Mouse (Mus musculus) hindbrain, embryonic 11.5 days (tissue): ENCODE data around the gene Tardbp. TPM values are rescaled to one million over a fixed set of nuclear protein-coding genes. Genes with fewer than 3 reads are reported as not detected.

Experiments used
- ATAC-seq: fragments of 200-750 bp; cut with Nextera tagmentation; 2 replicates; pipeline ENCODE4 v1.8.0; 2017; ENCODE audit warnings: mild to moderate bottlenecking, moderate TSS enrichment, moderate library complexity; ENCODE audit not compliant: low FRiP score
- DNase-seq: peaks from one replicate; pipeline ENCODE4 v3.0.0-alpha.2; 2015; ENCODE audit warnings: low spot score
- H3K27ac ChIP-seq: fragments of 300-500 bp; sonication (generic); 2 replicates; pipeline ENCODE4 v1.5.1; 2014; ENCODE audit warnings: mild to moderate bottlenecking, low read depth, low read length
- H3K27me3 ChIP-seq: fragments of 300-500 bp; sonication (generic); 2 replicates; pipeline ENCODE4 v1.6.1; 2014; ENCODE audit warnings: mild to moderate bottlenecking, low read length, moderate library complexity, mixed read lengths; ENCODE audit not compliant: control insufficient read depth, insufficient read depth
- H3K36me3 ChIP-seq: fragments of 300-500 bp; sonication (generic); 2 replicates; pipeline ENCODE4 v1.6.1; 2014; ENCODE audit warnings: mild to moderate bottlenecking, low read length, moderate library complexity, mixed read lengths; ENCODE audit not compliant: control insufficient read depth, insufficient read depth
- H3K4me1 ChIP-seq: fragments of 300-500 bp; sonication (generic); replicated peaks from 2 replicates; pipeline ENCODE4 v1.6.1; 2014; ENCODE audit warnings: low read length, mixed read lengths; ENCODE audit not compliant: control insufficient read depth, insufficient read depth
- H3K4me2 ChIP-seq: fragments of 300-500 bp; sonication (generic); replicated peaks from 2 replicates; pipeline ENCODE4 v1.6.1; 2014; ENCODE audit warnings: mild to moderate bottlenecking, low read depth, low read length
- H3K4me3 ChIP-seq: fragments of 300-500 bp; sonication (generic); 2 replicates; pipeline ENCODE4 v1.5.1; 2014; ENCODE audit warnings: low read depth, low read length
- H3K9ac ChIP-seq: fragments of 300-500 bp; sonication (generic); 2 replicates; pipeline ENCODE4 v1.6.1; 2014; ENCODE audit warnings: low read depth, low read length
- H3K9me3 ChIP-seq: fragments of 300-500 bp; sonication (generic); 2 replicates; pipeline ENCODE4 v1.6.1; 2016; ENCODE audit warnings: low read length; ENCODE audit not compliant: control insufficient read depth
- WGBS: fragments of 180-500 bp; shearing (Covaris S2); extraction: QIAGEN DNeasy Blood & Tissue Kit; methylation state at CpG from one replicate; pipeline ENCODE4 v1.1.7; 2014; 5-methylcytosine and 5-hydroxymethylcytosine counted together
- polyA plus RNA-seq: library from polyadenylated mRNA; unstranded; fragments of >200 nt; fragmentation: Nextera tagmentation; extraction: Ambion mirVana; gene quantifications from 2 replicates; pipeline ENCODE4 v1.2.1, GENCODE M21; 2014

Gene Tardbp
- polyA plus RNA-seq, 1 experiment from 2014 or later = 199 TPM

DNA sequence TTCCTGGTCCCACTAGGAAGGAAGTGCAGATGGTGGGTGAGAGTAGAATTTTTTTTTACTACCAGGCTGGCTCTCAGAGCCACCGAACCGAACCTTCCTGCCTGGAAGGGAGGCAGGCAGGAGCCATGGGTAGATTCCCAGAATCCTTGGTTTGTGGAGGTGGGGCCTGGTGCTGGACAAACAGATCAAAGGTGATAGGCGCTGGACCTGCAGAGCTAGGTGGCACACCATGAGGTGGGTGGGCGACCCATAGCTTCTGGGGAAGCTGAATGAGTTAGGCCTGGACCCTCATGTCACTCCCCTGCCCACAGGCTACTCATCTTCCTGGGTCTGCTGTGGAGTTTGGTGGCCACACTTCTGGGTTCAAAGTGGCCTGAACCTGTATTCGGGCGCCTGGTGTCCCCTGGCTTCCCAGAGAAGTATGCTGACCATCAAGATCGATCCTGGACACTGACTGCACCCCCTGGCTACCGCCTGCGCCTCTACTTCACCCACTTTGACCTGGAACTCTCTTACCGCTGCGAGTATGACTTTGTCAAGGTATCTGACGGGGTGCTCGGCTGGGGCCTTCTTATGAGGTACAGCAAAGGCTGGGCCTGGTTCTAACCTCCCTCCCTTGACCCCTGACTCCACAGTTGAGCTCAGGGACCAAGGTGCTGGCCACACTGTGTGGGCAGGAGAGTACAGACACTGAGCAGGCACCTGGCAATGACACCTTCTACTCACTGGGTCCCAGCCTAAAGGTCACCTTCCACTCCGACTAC is 24.3 kb downstream of the Tardbp start, which contains the start of gene Masp2:
Masp2 (plus strand) TSS at position 198 of the 764 bp plus-strand sequence.
- no peaks in the 10 kb centered on the region for H3K36me3 ChIP-seq
- WGBS = 86% methylated on average over 14 of the region's 14 CpGs

DNA sequence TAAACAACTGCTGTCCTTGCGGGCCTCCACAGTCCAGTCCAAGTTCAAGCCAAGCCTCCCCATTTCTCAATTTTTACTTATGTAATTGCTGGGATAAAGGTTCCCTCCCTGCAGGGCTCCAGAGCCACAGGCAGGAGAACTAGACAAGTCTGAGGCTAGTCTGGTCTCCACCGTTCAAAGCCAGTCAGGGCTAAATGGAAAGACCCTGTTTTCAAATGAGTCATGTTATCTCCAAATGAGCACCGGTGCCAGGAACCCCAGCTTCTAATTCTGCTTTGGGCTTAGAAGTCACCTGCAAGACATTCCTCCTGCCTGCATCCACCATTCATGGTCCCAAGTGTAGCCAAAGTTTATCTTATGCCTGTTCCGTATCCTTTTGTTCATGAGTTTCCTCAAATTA is 24.9 kb downstream of the Tardbp start:
- Histone ChIP-seq H3K4me1 (no peaks in the 10 kb centered on the region), H3K36me3 (no peaks in the 10 kb centered on the region), H3K4me3 (no peak overlapping the region), H3K9ac (no peak overlapping the region), H3K4me2 (no peak overlapping the region), H3K9me3 (no peaks in the 10 kb centered on the region), H3K27me3 (no peaks in the 10 kb centered on the region), H3K27ac (no peak overlapping the region)
- DNase-seq = no peak
- 84% methylated on average over 4 of the region's 4 CpGs for WGBS
- no peak for ATAC-seq

More for the DNA sequence above, 24.3 kb downstream of the Tardbp start, which contains the start of gene Masp2:
- H3K9me3 ChIP-seq = no peaks in the 10 kb centered on the region
- H3K27me3 ChIP-seq = no peaks in the 10 kb centered on the region
- H3K9ac ChIP-seq = no peak within 1 kb of the TSS
- ATAC-seq = no peak
- DNase-seq = no peak
- no peak within 1 kb of the TSS for H3K4me2 ChIP-seq
- no peaks in the 10 kb centered on the region for H3K4me1 ChIP-seq
- H3K27ac ChIP-seq = no peak within 1 kb of the TSS
- no peak within 1 kb of the TSS for H3K4me3 ChIP-seq

DNA sequence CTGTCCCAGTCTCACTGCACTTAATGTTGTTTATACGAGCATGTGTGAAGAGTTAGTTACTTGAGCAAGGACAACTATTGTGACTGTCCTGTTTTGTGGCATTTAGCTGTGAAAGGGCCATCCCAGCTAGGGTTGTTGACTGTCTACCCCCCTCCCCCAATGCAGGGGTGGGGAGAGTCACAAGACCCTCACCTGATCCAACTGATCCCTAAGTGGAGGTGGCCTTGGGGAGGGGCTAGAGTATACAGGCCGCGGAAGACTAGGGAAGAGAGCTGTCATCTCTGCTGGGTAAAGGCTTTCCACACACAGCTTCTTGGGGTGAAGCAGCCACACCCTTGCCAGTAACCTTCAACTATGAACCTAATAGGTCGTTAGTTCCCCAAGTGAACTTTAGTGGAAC is 26.5 kb downstream of the Tardbp start:
- no peak for DNase-seq
- H3K9me3 ChIP-seq = no peaks in the 10 kb centered on the region
- no peak overlapping the region for H3K4me3 ChIP-seq
- H3K9ac ChIP-seq = no peak overlapping the region
- H3K4me2 ChIP-seq = no peak overlapping the region
- ATAC-seq = no peak
- H3K27ac ChIP-seq = no peak overlapping the region
- H3K27me3 ChIP-seq = no peaks in the 10 kb centered on the region
- H3K4me1 ChIP-seq = no peaks in the 10 kb centered on the region
- WGBS = 88% methylated on average over 4 of the region's 4 CpGs
- H3K36me3 ChIP-seq = no peaks in the 10 kb centered on the region

DNA sequence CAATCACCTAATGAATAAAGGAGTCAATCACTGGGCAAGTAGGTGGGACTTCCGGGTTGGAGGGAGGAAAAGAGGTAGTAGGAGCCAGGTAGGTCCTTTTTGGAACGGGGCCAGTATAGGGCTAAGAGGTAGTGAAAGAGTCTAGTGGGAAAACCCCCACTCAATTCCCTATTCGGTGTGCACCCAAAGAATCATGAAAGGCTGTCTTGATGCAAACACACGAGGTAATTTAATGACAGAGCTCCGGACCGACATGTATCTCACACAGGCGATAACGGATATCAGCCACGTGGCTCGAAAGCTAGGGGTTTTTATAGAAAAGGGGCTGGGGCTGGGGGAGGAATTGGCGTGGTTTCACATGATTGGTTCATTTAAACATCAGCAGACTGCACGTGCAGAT is 28.0 kb downstream of the Tardbp start:
- peaks cover 12% of the 10 kb centered on the region for H3K36me3 ChIP-seq
- DNase-seq (no peak), ATAC-seq (no peak)
- 94% methylated on average over 12 of the region's 12 CpGs for WGBS
- H3K4me1 ChIP-seq = no peaks in the 10 kb centered on the region
- H3K9me3 ChIP-seq = no peaks in the 10 kb centered on the region
- no peak overlapping the region for H3K27ac ChIP-seq
- H3K27me3 ChIP-seq = no peaks in the 10 kb centered on the region
- no peak overlapping the region for H3K9ac ChIP-seq
- H3K4me2 ChIP-seq = no peak overlapping the region
- no peak overlapping the region for H3K4me3 ChIP-seq

DNA sequence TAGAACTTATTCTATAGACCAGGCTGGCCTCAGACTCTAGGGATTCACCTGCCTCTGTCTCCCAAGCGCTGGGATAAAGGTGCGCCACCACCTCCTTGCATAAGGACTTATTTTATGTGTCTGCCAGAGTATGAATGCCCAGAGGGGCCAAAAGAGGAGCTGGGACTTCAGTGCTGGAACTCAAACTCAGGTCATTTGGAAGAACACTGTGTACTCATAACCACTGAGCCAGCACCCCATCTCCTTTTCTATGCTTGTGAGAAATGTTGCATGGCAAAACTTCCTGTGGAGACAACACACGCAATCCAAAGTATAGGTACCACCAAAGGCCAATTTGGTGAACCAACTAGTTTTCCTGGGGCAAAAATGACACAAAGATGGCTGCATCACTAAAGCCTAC is 30.1 kb downstream of the Tardbp start:
- Histone ChIP-seq H3K4me1 (peaks cover 4% of the 10 kb centered on the region; the same call in 1 of the 2 replicates), H3K27me3 (no peaks in the 10 kb centered on the region), H3K36me3 (peaks cover 12% of the 10 kb centered on the region), H3K27ac (no peak overlapping the region), H3K4me3 (no peak overlapping the region), H3K9ac (no peak overlapping the region), H3K9me3 (no peaks in the 10 kb centered on the region), H3K4me2 (no peak overlapping the region)
- WGBS = 97% methylated on average over 3 of the region's 3 CpGs
- DNase-seq (no peak), ATAC-seq (no peak)

DNA sequence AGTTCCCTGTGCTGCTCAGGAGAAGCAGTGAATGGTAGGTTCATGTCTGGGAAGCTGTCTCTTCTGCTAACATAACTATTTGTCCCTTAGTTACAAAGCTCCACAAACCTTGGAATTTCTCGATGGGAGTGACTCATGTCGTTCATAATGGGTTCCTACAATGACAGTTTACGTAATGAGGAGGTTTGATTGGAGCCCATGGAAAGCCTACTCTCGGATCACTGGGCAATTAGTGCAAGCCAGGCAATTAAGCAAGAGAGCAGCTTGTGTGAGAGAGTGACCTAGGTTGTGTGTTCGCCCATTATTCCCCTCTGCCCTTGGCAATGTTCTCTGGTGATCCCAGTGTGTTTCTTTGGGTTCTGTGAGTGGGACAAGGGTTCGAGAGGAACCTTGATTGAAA is 30.9 kb downstream of the Tardbp start:
- no peak for DNase-seq
- Histone ChIP-seq H3K9ac (no peak overlapping the region), H3K27me3 (no peaks in the 10 kb centered on the region), H3K9me3 (no peaks in the 10 kb centered on the region), H3K27ac (no peak overlapping the region), H3K4me3 (no peak overlapping the region), H3K4me2 (no peak overlapping the region), H3K36me3 (peaks cover 12% of the 10 kb centered on the region), H3K4me1 (peaks cover 4% of the 10 kb centered on the region; the same call in 1 of the 2 replicates)
- ATAC-seq = no peak
- WGBS = 87% methylated on average over 6 of the region's 6 CpGs

DNA sequence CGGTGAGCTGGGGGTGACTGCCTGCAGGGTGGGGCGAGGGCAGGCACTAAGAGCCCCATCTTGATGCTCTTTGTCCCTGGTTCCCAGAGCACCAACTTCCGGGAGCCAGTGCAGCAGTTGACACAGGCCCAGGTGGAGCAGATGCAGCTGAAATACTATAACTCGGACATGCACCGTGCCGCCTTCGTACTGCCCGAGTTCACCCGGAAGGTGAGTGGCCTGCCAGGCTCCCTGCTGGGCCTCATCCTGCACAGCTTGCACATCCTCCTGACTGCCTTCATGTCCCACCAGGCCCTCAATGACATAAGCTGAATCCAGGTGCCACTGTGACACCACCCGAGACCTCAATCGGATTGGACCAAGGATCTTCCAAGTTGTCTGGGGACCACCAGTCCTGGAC is 32.8 kb downstream of the Tardbp start:
- H3K36me3 ChIP-seq = peaks cover 12% of the 10 kb centered on the region
- ATAC-seq = no peak
- WGBS = 96% methylated on average over 11 of the region's 11 CpGs

DNA sequence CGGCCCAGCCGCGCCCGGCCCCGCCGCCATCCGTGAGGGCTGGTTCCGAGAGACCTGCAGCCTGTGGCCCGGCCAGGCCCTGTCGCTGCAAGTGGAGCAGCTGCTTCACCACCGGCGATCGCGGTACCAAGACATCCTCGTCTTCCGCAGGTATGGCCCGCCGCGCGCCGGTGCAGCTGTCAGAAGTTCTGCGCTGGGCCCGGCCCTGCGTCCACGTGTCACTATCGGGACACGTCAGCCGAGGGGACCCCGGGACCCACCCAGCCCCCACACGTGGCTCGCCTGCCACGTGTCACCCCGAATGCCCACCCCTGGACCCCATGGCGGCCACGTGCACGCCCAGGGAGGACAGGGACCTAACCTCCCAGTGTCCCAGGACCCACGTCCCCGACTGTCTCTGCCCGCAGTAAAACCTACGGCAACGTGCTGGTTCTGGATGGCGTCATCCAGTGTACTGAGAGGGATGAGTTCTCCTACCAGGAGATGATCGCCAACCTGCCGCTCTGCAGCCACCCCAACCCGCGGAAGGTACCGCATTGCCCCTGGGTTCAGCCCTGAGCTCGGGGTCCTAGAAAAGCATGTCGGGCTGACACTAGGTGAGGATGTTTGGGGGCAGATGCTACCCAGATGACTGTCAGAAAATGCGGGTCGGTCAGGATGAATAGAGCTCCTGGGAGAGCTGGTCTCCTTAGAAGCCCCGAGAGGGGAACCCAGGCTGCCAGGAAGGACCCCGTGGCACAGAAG is 35.0 kb downstream of the Tardbp start:
- Histone ChIP-seq H3K36me3 (peaks cover 12% of the 10 kb centered on the region), H3K4me3 (peak overlapping the region; percentile 96), H3K27ac (no peak overlapping the region), H3K27me3 (no peaks in the 10 kb centered on the region), H3K4me1 (peaks cover 4% of the 10 kb centered on the region; the same call in 1 of the 2 replicates), H3K9me3 (no peaks in the 10 kb centered on the region), H3K9ac (peak overlapping the region; percentile 76), H3K4me2 (peak overlapping the region; percentile 92)
- DNase-seq = peak; percentile 54
- under 1% methylated on average over 52 of the region's 53 CpGs for WGBS
- peak; percentile 72 for ATAC-seq

More for the DNA sequence above, 32.8 kb downstream of the Tardbp start:
- no peak overlapping the region for H3K4me3 ChIP-seq
- no peak overlapping the region for H3K9ac ChIP-seq
- H3K27me3 ChIP-seq = no peaks in the 10 kb centered on the region
- no peak for DNase-seq
- no peak overlapping the region for H3K4me2 ChIP-seq
- no peaks in the 10 kb centered on the region for H3K9me3 ChIP-seq
- no peak overlapping the region for H3K27ac ChIP-seq
- peaks cover 4% of the 10 kb centered on the region; the same call in 1 of the 2 replicates for H3K4me1 ChIP-seq
